Comparison of ENCODE assay signal across 8 mouse cellular contexts in genomic region chr10:115406393-115406792, GRCm38 (mm10). TPM values are rescaled to one million over a fixed set of nuclear protein-coding genes. Genes with fewer than 3 reads are reported as not detected.
DNase-seq lines count a peak whose midpoint lies in the region; ATAC-seq and TF ChIP-seq lines count a peak whose summit lies in the region.
"Had no signal": no experiment of that assay in that cellular context is flagged by ENCODE, and none has a peak within 500 bp of the region (broad histone marks: within the 10 kb centered on the region; RNA-seq: fewer than 3 reads in every experiment).

No protein-coding gene starts in this region.

- no peak overlapping the region for H3K4me2 ChIP-seq in forebrain, embryonic 16.5 days (ENCODE audit: low read length)
- no peak overlapping the region for H3K4me2 ChIP-seq in liver, postnatal 0 days (ENCODE audit: low read depth, low read length)
- H3K4me2 ChIP-seq: limb, embryonic 15.5 days had no signal

- no peaks in the 10 kb centered on the region for H3K4me1 ChIP-seq in forebrain, embryonic 16.5 days (replicated peaks; ENCODE audit: control insufficient read depth, insufficient read depth, low read length)
- H3K4me1 ChIP-seq in liver, postnatal 0 days (ENCODE audit: insufficient read depth): no peaks in the 10 kb centered on the region
- H3K4me1 ChIP-seq: limb, embryonic 15.5 days had no signal

- WGBS in forebrain, embryonic 16.5 days: 65% methylated on average over 6 of the region's 6 CpGs
- 76% methylated on average over 6 of the region's 6 CpGs for WGBS in liver, postnatal 0 days (ENCODE audit: insufficient replicate concordance)

- peak; percentile 74 for TF ChIP-seq CTCF in liver, postnatal 0 days (IDR thresholded peaks at IDR 0.05; ENCODE audit: low read depth)

- no peak overlapping the region for H3K9ac ChIP-seq in forebrain, embryonic 16.5 days (replicated peaks; ENCODE audit: low read depth, low read length)
- no peak overlapping the region for H3K9ac ChIP-seq in liver, postnatal 0 days (replicated peaks)
- H3K9ac ChIP-seq: limb, embryonic 15.5 days had no signal

- DNase-seq in A20 (ENCODE audit: low read depth, low spot score): peak; percentile 66
- DNase-seq in CD8-positive naive resting alpha-beta T cell, adult 2 months (ENCODE audit: low read depth in 2 of 2, low spot score in 2 of 2): peak; percentile 15 to 55
- peak; percentile 47 for DNase-seq in c-Kit-positive CD71-negative TER-119-negative erythroid progenitor cells, embryonic 14.5 days (ENCODE audit: low read depth)
- DNase-seq in kidney, postnatal 10 days: peak; percentile 77
- peak; percentile 69 for DNase-seq in liver, postnatal 0 days
- peak; percentile 77 for DNase-seq in right cerebral cortex, postnatal 4 days

- H3K36me3 ChIP-seq in forebrain, embryonic 16.5 days (ENCODE audit: control insufficient read depth, insufficient read depth): peaks cover 36% of the 10 kb centered on the region
- H3K36me3 ChIP-seq in liver, postnatal 0 days (replicated peaks; ENCODE audit: insufficient read depth, low read length): peaks cover 66% of the 10 kb centered on the region

- ATAC-seq in forebrain, embryonic 16.5 days: peak; percentile 38; the same call in 1 of the 2 replicates
- ATAC-seq in liver, postnatal 0 days: no peak

- no peaks in the 10 kb centered on the region for H3K27me3 ChIP-seq in forebrain, embryonic 16.5 days (replicated peaks; ENCODE audit: control insufficient read depth, insufficient read depth, low read length)
- H3K27me3 ChIP-seq in liver, postnatal 0 days (ENCODE audit: insufficient read depth, low read length): no peaks in the 10 kb centered on the region
- H3K27me3 ChIP-seq: limb, embryonic 15.5 days had no signal

- H3K9me3 ChIP-seq in forebrain, embryonic 16.5 days (ENCODE audit: control insufficient read depth, low read length): no peaks in the 10 kb centered on the region
- H3K9me3 ChIP-seq in liver, postnatal 0 days (ENCODE audit: low read length): no peaks in the 10 kb centered on the region
- H3K9me3 ChIP-seq: limb, embryonic 15.5 days had no signal

- H3K27ac ChIP-seq in forebrain, embryonic 16.5 days (ENCODE audit: low read length): no peak overlapping the region
- H3K27ac ChIP-seq in liver, postnatal 0 days (ENCODE audit: low read depth): no peak overlapping the region
- H3K27ac ChIP-seq: limb, embryonic 15.5 days had no signal

- no peak overlapping the region for H3K4me3 ChIP-seq in forebrain, embryonic 16.5 days (replicated peaks; ENCODE audit: low read length)
- no peak overlapping the region for H3K4me3 ChIP-seq in liver, postnatal 0 days (ENCODE audit: low read depth, low read length)
- H3K4me3 ChIP-seq: limb, embryonic 15.5 days had no signal

- TF ChIP-seq EP300 in liver, postnatal 0 days (IDR thresholded peaks at IDR 0.05; ENCODE audit: low read depth): no peak

RNA-seq across cellular contexts. Expression of gene Zfc3h1, which starts 21.6 kb away (rescaled TPM):
- 17.5 and 21.2 TPM in 2 replicates for polyA plus RNA-seq in forebrain, embryonic 16.5 days (2015; fragmentation: Nextera tagmentation; extraction: Ambion mirVana)
- 4.9 and 5.0 TPM in 2 replicates for polyA plus RNA-seq in liver, postnatal 0 days (2015; fragmentation: Nextera tagmentation; extraction: Ambion mirVana)

RNA-seq across cellular contexts. Expression of gene Thap2, which starts 22.1 kb away (rescaled TPM):
- 27.2 and 30.7 TPM in 2 replicates for polyA plus RNA-seq in forebrain, embryonic 16.5 days (2015; fragmentation: Nextera tagmentation; extraction: Ambion mirVana)
- polyA plus RNA-seq in liver, postnatal 0 days (2015; fragmentation: Nextera tagmentation; extraction: Ambion mirVana): 5.0 and 5.5 TPM in 2 replicates

RNA-seq across cellular contexts. Expression of gene Tmem19, which starts 44.1 kb away (rescaled TPM):
- polyA plus RNA-seq in forebrain, embryonic 16.5 days (2015; fragmentation: Nextera tagmentation; extraction: Ambion mirVana): 40.8 and 43.9 TPM in 2 replicates
- polyA plus RNA-seq in liver, postnatal 0 days (2015; fragmentation: Nextera tagmentation; extraction: Ambion mirVana): 16.3 and 19.3 TPM in 2 replicates
